Mouse (Mus musculus): ENCODE measurements at regions not wholly inside any gene's neighbourhood (a gene's known extent, or its start where the extent isn't known, plus 50 kb on each side); places are given as distances from the start of the nearest gene placed in this dataset.

- TF ChIP-seq CTCF (IDR thresholded peaks at IDR 0.05; ENCODE audit: extremely low read depth, insufficient read length, insufficient replicate concordance, low read depth, low read length), result no peak
- no peak for TF ChIP-seq POLR2A (IDR thresholded peaks at IDR 0.05; ENCODE audit: low read depth, low read length)
Measured at GRCm38 (mm10) chr17:79555593-79555992, 56.1 kb upstream of the Rmdn2 start.

Measured in small intestine, adult 2 months (tissue).